Mouse (Mus musculus) testis, adult 2 months (tissue): ENCODE data around the gene Shroom3. TPM values are rescaled to one million over a fixed set of nuclear protein-coding genes. Genes with fewer than 3 reads are reported as not detected.
A peak's percentile ranks its signal among the peaks of the same experiment; 100 is the strongest.
"Not testable (repeated sequence)": the region's sequence is repeated elsewhere in the genome, so short reads cannot be mapped to it uniquely, and the experiment has no call there.

Experiments used
- H3K27ac ChIP-seq: fragments of 200-500 bp; 2 replicates; pipeline ENCODE4 v1.5.1; 2012; ENCODE audit warnings: low read depth, low read length; ENCODE audit not compliant: control insufficient read depth, insufficient read depth
- H3K27me3 ChIP-seq: fragments of 200-500 bp; 2 replicates; pipeline ENCODE4 v1.6.1; 2012; ENCODE audit warnings: mild to moderate bottlenecking, low read length, moderate library complexity; ENCODE audit not compliant: control insufficient read depth, insufficient read depth
- H3K36me3 ChIP-seq: fragments of 200-500 bp; 2 replicates; pipeline ENCODE4 v1.6.1; 2012; ENCODE audit warnings: mild to moderate bottlenecking, low read length; ENCODE audit not compliant: control insufficient read depth, insufficient read depth
- H3K4me1 ChIP-seq: fragments of 200-500 bp; 2 replicates; pipeline ENCODE4 v1.6.1; 2012; ENCODE audit warnings: low read length; ENCODE audit not compliant: control insufficient read depth, insufficient read depth
- H3K4me3 ChIP-seq: fragments of 200-500 bp; 2 replicates; pipeline ENCODE4 v1.5.1; 2012; ENCODE audit warnings: low read depth, mild to moderate bottlenecking, low read length, moderate library complexity, mixed read lengths; ENCODE audit not compliant: control insufficient read depth
- CTCF ChIP-seq: fragments of 200-500 bp; IDR thresholded peaks from 2 replicates; pipeline ENCODE4 v1.5.1; 2012; ENCODE audit warnings: low read depth, mild to moderate bottlenecking, inconsistent platforms, low read length, moderate library complexity; ENCODE audit not compliant: control insufficient read depth, insufficient read depth, insufficient replicate concordance
- POLR2A ChIP-seq: fragments of 200-500 bp; IDR thresholded peaks from 2 replicates; pipeline ENCODE4 v1.6.1; 2012; ENCODE audit warnings: low read depth, mild to moderate bottlenecking, inconsistent platforms, low read length, moderate library complexity; ENCODE audit not compliant: control insufficient read depth
- polyA plus RNA-seq: library from polyadenylated mRNA; depleted of rRNA; stranded (reverse); fragments of >200 nt; gene quantifications from 2 replicates; pipeline ENCODE4 v1.2.3, GENCODE M21; 2012

The Shroom3 gene
- polyA plus RNA-seq, 1 experiment: 25.6 TPM

GRCm38 (mm10) chr5:92910838-92911237 lies 227.6 kb downstream of the Shroom3 start:
- Histone ChIP-seq H3K27me3 (no peaks in the 10 kb centered on the region), H3K4me1 (peaks cover 6% of the 10 kb centered on the region), H3K27ac (no peak overlapping the region), H3K4me3 (no peak overlapping the region), H3K36me3 (no peaks in the 10 kb centered on the region)
- TF ChIP-seq POLR2A: no peak

GRCm38 (mm10) chr5:92915421-92915820 lies 232.2 kb downstream of the Shroom3 start:
- H3K4me3 ChIP-seq: no peak overlapping the region
- H3K27me3 ChIP-seq: no peaks in the 10 kb centered on the region
- H3K36me3 ChIP-seq: no peaks in the 10 kb centered on the region
- H3K27ac ChIP-seq: no peak overlapping the region
- H3K4me1 ChIP-seq: peaks cover 6% of the 10 kb centered on the region
- TF ChIP-seq POLR2A: no peak
- TF ChIP-seq CTCF: no peak

- H3K4me1 ChIP-seq: peaks cover 6% of the 10 kb centered on the region
- H3K4me3 ChIP-seq: no peak overlapping the region
- TF ChIP-seq POLR2A (no peak), CTCF (no peak)
- no peak overlapping the region for H3K27ac ChIP-seq
- H3K27me3 ChIP-seq: no peaks in the 10 kb centered on the region
- H3K36me3 ChIP-seq: no peaks in the 10 kb centered on the region
Measured at GRCm38 (mm10) chr5:92917755-92918154, 234.5 kb downstream of the Shroom3 start.

- TF ChIP-seq CTCF (no peak), POLR2A (no peak)
- H3K27ac ChIP-seq: no peak overlapping the region
- H3K4me3 ChIP-seq: no peak overlapping the region
- no peaks in the 10 kb centered on the region for H3K36me3 ChIP-seq
- H3K27me3 ChIP-seq: no peaks in the 10 kb centered on the region
- peaks cover 6% of the 10 kb centered on the region for H3K4me1 ChIP-seq
Measured at GRCm38 (mm10) chr5:92918170-92918569, 234.9 kb downstream of the Shroom3 start.

- Histone ChIP-seq H3K4me3 (no peak overlapping the region), H3K27ac (no peak overlapping the region), H3K27me3 (no peaks in the 10 kb centered on the region), H3K4me1 (peaks cover 4% of the 10 kb centered on the region), H3K36me3 (no peaks in the 10 kb centered on the region)
- no peak for TF ChIP-seq POLR2A
- TF ChIP-seq CTCF: no peak
Measured at GRCm38 (mm10) chr5:92918866-92919265, 235.6 kb downstream of the Shroom3 start.

GRCm38 (mm10) chr5:92919390-92919789 lies 236.2 kb downstream of the Shroom3 start:
- Histone ChIP-seq H3K36me3 (no peaks in the 10 kb centered on the region), H3K27me3 (no peaks in the 10 kb centered on the region), H3K27ac (no peak overlapping the region), H3K4me3 (no peak overlapping the region), H3K4me1 (peaks cover 4% of the 10 kb centered on the region)
- no peak for TF ChIP-seq POLR2A

- peaks cover 6% of the 10 kb centered on the region for H3K4me1 ChIP-seq
- TF ChIP-seq CTCF: no peak
- no peak for TF ChIP-seq POLR2A
- no peak overlapping the region for H3K4me3 ChIP-seq
- H3K27me3 ChIP-seq: no peaks in the 10 kb centered on the region
- no peak overlapping the region for H3K27ac ChIP-seq
- no peaks in the 10 kb centered on the region for H3K36me3 ChIP-seq
Measured at GRCm38 (mm10) chr5:92920984-92921383, 237.7 kb downstream of the Shroom3 start.

GRCm38 (mm10) chr5:92921728-92922127 lies 238.5 kb downstream of the Shroom3 start:
- H3K4me1 ChIP-seq: peaks cover 6% of the 10 kb centered on the region
- TF ChIP-seq POLR2A (no peak), CTCF (peak; percentile 14; the same call in 1 of the 2 replicates)

GRCm38 (mm10) chr5:92922981-92923380 lies 239.7 kb downstream of the Shroom3 start:
- not testable (repeated sequence) for H3K27ac ChIP-seq, H3K36me3 ChIP-seq

More at GRCm38 (mm10) chr5:92921728-92922127, 238.5 kb downstream of the Shroom3 start:
- Histone ChIP-seq H3K36me3 (no peaks in the 10 kb centered on the region), H3K4me3 (no peak overlapping the region), H3K27me3 (no peaks in the 10 kb centered on the region), H3K27ac (no peak overlapping the region)

More at GRCm38 (mm10) chr5:92922981-92923380, 239.7 kb downstream of the Shroom3 start:
- H3K27me3 ChIP-seq, H3K4me3 ChIP-seq, H3K4me1 ChIP-seq: not testable (repeated sequence)
